Mouse (Mus musculus) forebrain, embryonic 10.5 days (tissue): ENCODE data around the gene Hdac10. TPM values are rescaled to one million over a fixed set of nuclear protein-coding genes. Genes with fewer than 3 reads are reported as not detected.

Source experiments
- DNase-seq: peaks from one replicate; pipeline ENCODE4 v3.0.0-alpha.2; 2017; ENCODE audit warnings: low spot score; ENCODE audit errors: extremely low spot score
- H3K27ac ChIP-seq: fragments of 300-500 bp; sonication (generic); 2 replicates; pipeline ENCODE4 v1.5.1; 2016; ENCODE audit warnings: mild to moderate bottlenecking
- H3K27me3 ChIP-seq: fragments of 300-500 bp; sonication (generic); 2 replicates; pipeline ENCODE4 v1.6.1; 2016; ENCODE audit warnings: mild to moderate bottlenecking; ENCODE audit not compliant: poor library complexity, severe bottlenecking
- H3K36me3 ChIP-seq: fragments of 300-500 bp; sonication (generic); replicated peaks from 2 replicates; pipeline ENCODE4 v1.6.1; 2016; ENCODE audit warnings: mild to moderate bottlenecking, moderate library complexity
- H3K4me1 ChIP-seq: fragments of 300-500 bp; sonication (generic); 2 replicates; pipeline ENCODE4 v1.6.1; 2016
- H3K4me3 ChIP-seq: fragments of 300-500 bp; sonication (generic); 2 replicates; pipeline ENCODE4 v1.5.1; 2016; ENCODE audit warnings: mild to moderate bottlenecking, moderate library complexity
- H3K9me3 ChIP-seq: fragments of 300-500 bp; sonication (generic); 2 replicates; pipeline ENCODE4 v1.6.1; 2016; ENCODE audit warnings: mild to moderate bottlenecking, moderate library complexity
- WGBS: fragments of 180-500 bp; shearing (Covaris S2); methylation state at CpG from one replicate; pipeline ENCODE4 v1.1.7; 2016; 5-methylcytosine and 5-hydroxymethylcytosine counted together
- microRNA-seq: library from miRNA; unstranded; fragments of <30 nt; microRNA quantifications from one replicate; pipeline ENCODE4, GENCODE M21; 2017
- polyA plus RNA-seq: library from polyadenylated mRNA; unstranded; fragments of >200 nt; fragmentation: Nextera tagmentation; extraction: Ambion mirVana; gene quantifications from 2 replicates; pipeline ENCODE4 v1.2.1, GENCODE M21; 2016

The Hdac10 gene
- polyA plus RNA-seq, 1 experiment from 2014 or later, result 16.5 TPM

- H3K4me3 ChIP-seq, result peak overlapping the region; percentile 91
- H3K4me1 ChIP-seq, result peaks cover 44% of the 10 kb centered on the region
- H3K27ac ChIP-seq, result peak overlapping the region; percentile 92
- peaks cover 23% of the 10 kb centered on the region for H3K36me3 ChIP-seq
- under 1% methylated on average over 39 of the region's 39 CpGs for WGBS
- H3K9me3 ChIP-seq, result no peaks in the 10 kb centered on the region
- H3K27me3 ChIP-seq, result no peaks in the 10 kb centered on the region
- DNase-seq, result peak; percentile 50
Measured at GRCm38 (mm10) chr15:89076156-89076731, 52.3 kb downstream of the Hdac10 start.

- peak overlapping the region; percentile 92 for H3K27ac ChIP-seq
Measured at GRCm38 (mm10) chr15:89075478-89076147, 52.9 kb downstream of the Hdac10 start.

GRCm38 (mm10) chr15:89074613-89075477 lies 53.7 kb downstream of the Hdac10 start, which contains the start of gene Trabd:
Trabd (plus strand) TSS chr15:89075124.
- H3K27ac ChIP-seq, result peak within 1 kb of the TSS; percentile 92
- H3K4me1 ChIP-seq, result peaks cover 44% of the 10 kb centered on the region
- H3K9me3 ChIP-seq, result no peaks in the 10 kb centered on the region
- H3K4me3 ChIP-seq, result peak within 1 kb of the TSS; percentile 91
- WGBS, result 23% methylated on average over 11 of the region's 11 CpGs
- no peak for DNase-seq
- peaks cover 12% of the 10 kb centered on the region for H3K36me3 ChIP-seq
- H3K27me3 ChIP-seq, result peaks cover 7% of the 10 kb centered on the region

More at GRCm38 (mm10) chr15:89075478-89076147, 52.9 kb downstream of the Hdac10 start:
- DNase-seq, result peak; percentile 86
- 0% methylated on average over 57 of the region's 59 CpGs for WGBS
- Histone ChIP-seq H3K4me3 (peak overlapping the region; percentile 91), H3K36me3 (peaks cover 17% of the 10 kb centered on the region), H3K27me3 (peaks cover under 1% of the 10 kb centered on the region; the same call in 1 of the 2 replicates), H3K4me1 (peaks cover 44% of the 10 kb centered on the region), H3K9me3 (no peaks in the 10 kb centered on the region)

GRCm38 (mm10) chr15:89073993-89074603 lies 54.4 kb downstream of the Hdac10 start:
- Histone ChIP-seq H3K27ac (peak overlapping the region; percentile 92), H3K36me3 (peaks cover 5% of the 10 kb centered on the region; the same call in 1 of the 2 replicates), H3K4me1 (peaks cover 44% of the 10 kb centered on the region), H3K4me3 (peak overlapping the region; percentile 91; the same call in 1 of the 2 replicates), H3K27me3 (peaks cover 14% of the 10 kb centered on the region), H3K9me3 (no peaks in the 10 kb centered on the region)
- no peak for DNase-seq
- 87% methylated on average over 10 of the region's 10 CpGs for WGBS

Small RNA genes lying within 50 kb of the gene (microRNA-seq; reads per million reads assigned to microRNA genes)
- 0.90 reads per million for gene Mir7118

Other genes with a start within 250 kb of the Hdac10 start
- not detected in 2 replicates for gene Ttll8, start 174.3 kb downstream of the Hdac10 start, polyA plus RNA-seq
- gene Mlc1, start 149.7 kb downstream of the Hdac10 start, polyA plus RNA-seq, result 10.2 and 11.5 TPM in 2 replicates
- not detected in 2 replicates for gene Mov10l1, start 145.8 kb downstream of the Hdac10 start, polyA plus RNA-seq
- gene Panx2, start 69.0 kb downstream of the Hdac10 start, polyA plus RNA-seq, result 0.54 and 0.71 TPM in 2 replicates
- 53.4 and 55.9 TPM in 2 replicates for gene Trabd, start 53.6 kb downstream of the Hdac10 start, polyA plus RNA-seq
- gene Selenoo, start 39.6 kb downstream of the Hdac10 start, polyA plus RNA-seq, result 14.4 and 14.8 TPM in 2 replicates
- gene Tubgcp6, start 5.6 kb downstream of the Hdac10 start, polyA plus RNA-seq, result 25.7 and 26.5 TPM in 2 replicates
- gene Mapk12, start 12.0 kb upstream of the Hdac10 start, polyA plus RNA-seq, result 34.9 and 38.4 TPM in 2 replicates
- gene Mapk11, start 20.9 kb upstream of the Hdac10 start, polyA plus RNA-seq, result 35.7 and 36.3 TPM in 2 replicates
- 144 and 155 TPM in 2 replicates for gene Plxnb2, start 52.1 kb upstream of the Hdac10 start, polyA plus RNA-seq
- gene Dennd6b, start 67.8 kb upstream of the Hdac10 start, polyA plus RNA-seq, result 26.4 and 27.7 TPM in 2 replicates
- gene Ppp6r2, start 82.9 kb upstream of the Hdac10 start, polyA plus RNA-seq, result 24.2 and 28.8 TPM in 2 replicates
- 80.7 and 84.9 TPM in 2 replicates for gene Sbf1, start 186.6 kb upstream of the Hdac10 start, polyA plus RNA-seq
- gene Adm2, start 194.0 kb upstream of the Hdac10 start, polyA plus RNA-seq, result 0.17 and 0.23 TPM in 2 replicates
- not detected in 2 replicates for gene Miox, start 205.7 kb upstream of the Hdac10 start, polyA plus RNA-seq
- 48.6 and 50.0 TPM in 2 replicates for gene Lmf2, start 227.0 kb upstream of the Hdac10 start, polyA plus RNA-seq
- 202 and 208 TPM in 2 replicates for gene Ncaph2, start 227.0 kb upstream of the Hdac10 start, polyA plus RNA-seq
- 6.6 and 7.2 TPM in 2 replicates for gene Sco2, start 245.1 kb upstream of the Hdac10 start, polyA plus RNA-seq
- gene Tymp, start 248.3 kb upstream of the Hdac10 start, polyA plus RNA-seq, result 1.2 and 1.4 TPM in 2 replicates